Mouse (Mus musculus): ENCODE data around the gene Bace1. TPM values are rescaled to one million over a fixed set of nuclear protein-coding genes. Genes with fewer than 3 reads are reported as not detected.
A peak's percentile ranks its signal among the peaks of the same experiment; 100 is the strongest.

Gene Bace1
- polyA plus RNA-seq, 1 experiment from 2014 or later, result 31.1 TPM

- H3K9ac ChIP-seq (ENCODE audit: low read depth, low read length), result no peak overlapping the region
- no peaks in the 10 kb centered on the region for H3K27me3 ChIP-seq (ENCODE audit: control insufficient read depth, insufficient read depth, low read length)
These were observed 12.3 kb downstream of the Bace1 start for GRCm38 (mm10) chr9:45850528-45851155.

GRCm38 (mm10) chr9:45851330-45851729, 12.9 kb downstream of the Bace1 start:
- Histone ChIP-seq H3K36me3 (ENCODE audit: control insufficient read depth, insufficient read depth, low read length) (no peaks in the 10 kb centered on the region), H3K4me3 (ENCODE audit: low read depth, low read length) (no peak overlapping the region), H3K9ac (ENCODE audit: low read depth, low read length) (no peak overlapping the region), H3K4me2 (replicated peaks; ENCODE audit: low read depth, low read length) (no peak overlapping the region), H3K27ac (ENCODE audit: low read depth, low read length) (no peak overlapping the region), H3K9me3 (ENCODE audit: control insufficient read depth, low read length) (no peaks in the 10 kb centered on the region), H3K27me3 (ENCODE audit: control insufficient read depth, insufficient read depth, low read length) (no peaks in the 10 kb centered on the region), H3K4me1 (replicated peaks; ENCODE audit: control insufficient read depth, insufficient read depth, low read length) (no peaks in the 10 kb centered on the region)
- ATAC-seq (ENCODE audit: low FRiP score) (no peak), DNase-seq (ENCODE audit: low spot score) (no peak)
- 68% methylated on average over 5 of the region's 5 CpGs for WGBS

More at GRCm38 (mm10) chr9:45850528-45851155, 12.3 kb downstream of the Bace1 start:
- ATAC-seq (ENCODE audit: low FRiP score) (no peak), DNase-seq (ENCODE audit: low spot score) (no peak)
- no peaks in the 10 kb centered on the region for H3K9me3 ChIP-seq (ENCODE audit: control insufficient read depth, low read length)
- no peak overlapping the region for H3K4me3 ChIP-seq (ENCODE audit: low read depth, low read length)
- WGBS, result 79% methylated on average over 8 of the region's 8 CpGs
- H3K4me2 ChIP-seq (replicated peaks; ENCODE audit: low read depth, low read length), result no peak overlapping the region
- H3K4me1 ChIP-seq (replicated peaks; ENCODE audit: control insufficient read depth, insufficient read depth, low read length), result no peaks in the 10 kb centered on the region
- H3K27ac ChIP-seq (ENCODE audit: low read depth, low read length), result no peak overlapping the region
- no peaks in the 10 kb centered on the region for H3K36me3 ChIP-seq (ENCODE audit: control insufficient read depth, insufficient read depth, low read length)

GRCm38 (mm10) chr9:45851776-45852175, 13.4 kb downstream of the Bace1 start:
- Histone ChIP-seq H3K36me3 (ENCODE audit: control insufficient read depth, insufficient read depth, low read length) (no peaks in the 10 kb centered on the region), H3K9me3 (ENCODE audit: control insufficient read depth, low read length) (no peaks in the 10 kb centered on the region), H3K9ac (ENCODE audit: low read depth, low read length) (no peak overlapping the region), H3K4me2 (replicated peaks; ENCODE audit: low read depth, low read length) (no peak overlapping the region), H3K27me3 (ENCODE audit: control insufficient read depth, insufficient read depth, low read length) (no peaks in the 10 kb centered on the region), H3K27ac (ENCODE audit: low read depth, low read length) (no peak overlapping the region), H3K4me3 (ENCODE audit: low read depth, low read length) (no peak overlapping the region), H3K4me1 (replicated peaks; ENCODE audit: control insufficient read depth, insufficient read depth, low read length) (no peaks in the 10 kb centered on the region)
- DNase-seq (ENCODE audit: low spot score) (no peak), ATAC-seq (ENCODE audit: low FRiP score) (no peak)
- WGBS, result 97% methylated on average over 2 of the region's 2 CpGs

GRCm38 (mm10) chr9:45853695-45854094, 15.3 kb downstream of the Bace1 start:
- DNase-seq (ENCODE audit: low spot score) (no peak), ATAC-seq (ENCODE audit: low FRiP score) (no peak)
- Histone ChIP-seq H3K9me3 (ENCODE audit: control insufficient read depth, low read length) (no peaks in the 10 kb centered on the region), H3K4me1 (replicated peaks; ENCODE audit: control insufficient read depth, insufficient read depth, low read length) (no peaks in the 10 kb centered on the region), H3K27me3 (ENCODE audit: control insufficient read depth, insufficient read depth, low read length) (no peaks in the 10 kb centered on the region), H3K4me2 (replicated peaks; ENCODE audit: low read depth, low read length) (no peak overlapping the region), H3K36me3 (ENCODE audit: control insufficient read depth, insufficient read depth, low read length) (no peaks in the 10 kb centered on the region), H3K27ac (ENCODE audit: low read depth, low read length) (no peak overlapping the region), H3K4me3 (ENCODE audit: low read depth, low read length) (no peak overlapping the region), H3K9ac (ENCODE audit: low read depth, low read length) (no peak overlapping the region)
- WGBS, result 97% methylated on average over 2 of the region's 2 CpGs

- H3K27me3 ChIP-seq (ENCODE audit: control insufficient read depth, insufficient read depth, low read length), result no peaks in the 10 kb centered on the region
- no peaks in the 10 kb centered on the region for H3K4me1 ChIP-seq (replicated peaks; ENCODE audit: control insufficient read depth, insufficient read depth, low read length)
- H3K9me3 ChIP-seq (ENCODE audit: control insufficient read depth, low read length), result no peaks in the 10 kb centered on the region
- no peak for DNase-seq (ENCODE audit: low spot score)
- 79% methylated on average over 1 of the region's 1 CpGs for WGBS
- H3K4me3 ChIP-seq (ENCODE audit: low read depth, low read length), result no peak overlapping the region
- no peak overlapping the region for H3K27ac ChIP-seq (ENCODE audit: low read depth, low read length)
- H3K36me3 ChIP-seq (ENCODE audit: control insufficient read depth, insufficient read depth, low read length), result peaks cover 2% of the 10 kb centered on the region; the same call in 1 of the 2 replicates
- H3K9ac ChIP-seq (ENCODE audit: low read depth, low read length), result no peak overlapping the region
- no peak overlapping the region for H3K4me2 ChIP-seq (replicated peaks; ENCODE audit: low read depth, low read length)
- ATAC-seq (ENCODE audit: low FRiP score), result no peak
These were observed 15.8 kb downstream of the Bace1 start for GRCm38 (mm10) chr9:45854136-45854535.

GRCm38 (mm10) chr9:45859364-45859763, 21.0 kb downstream of the Bace1 start:
- H3K9me3 ChIP-seq (ENCODE audit: control insufficient read depth, low read length), result no peaks in the 10 kb centered on the region
- peaks cover 15% of the 10 kb centered on the region; the same call in 1 of the 2 replicates for H3K36me3 ChIP-seq (ENCODE audit: control insufficient read depth, insufficient read depth, low read length)
- H3K27ac ChIP-seq (ENCODE audit: low read depth, low read length), result no peak overlapping the region
- WGBS, result 93% methylated on average over 10 of the region's 10 CpGs
- ATAC-seq (ENCODE audit: low FRiP score) (no peak), DNase-seq (ENCODE audit: low spot score) (no peak)
- no peaks in the 10 kb centered on the region for H3K4me1 ChIP-seq (replicated peaks; ENCODE audit: control insufficient read depth, insufficient read depth, low read length)
- no peak overlapping the region for H3K4me2 ChIP-seq (replicated peaks; ENCODE audit: low read depth, low read length)
- H3K27me3 ChIP-seq (ENCODE audit: control insufficient read depth, insufficient read depth, low read length), result no peaks in the 10 kb centered on the region
- H3K4me3 ChIP-seq (ENCODE audit: low read depth, low read length), result no peak overlapping the region
- H3K9ac ChIP-seq (ENCODE audit: low read depth, low read length), result no peak overlapping the region

- 88% methylated on average over 7 of the region's 7 CpGs for WGBS
- H3K27ac ChIP-seq (ENCODE audit: low read depth, low read length), result 0 out of 2 replicates have a peak overlapping the region, but pooled peaks have one; percentile 24
- no peak overlapping the region for H3K4me3 ChIP-seq (ENCODE audit: low read depth, low read length)
- no peak for ATAC-seq (ENCODE audit: low FRiP score)
- H3K36me3 ChIP-seq (ENCODE audit: control insufficient read depth, insufficient read depth, low read length), result peaks cover 15% of the 10 kb centered on the region; the same call in 1 of the 2 replicates
- H3K27me3 ChIP-seq (ENCODE audit: control insufficient read depth, insufficient read depth, low read length), result no peaks in the 10 kb centered on the region
- H3K4me2 ChIP-seq (replicated peaks; ENCODE audit: low read depth, low read length), result no peak overlapping the region
- no peak for DNase-seq (ENCODE audit: low spot score)
- no peak overlapping the region for H3K9ac ChIP-seq (ENCODE audit: low read depth, low read length)
- no peaks in the 10 kb centered on the region for H3K9me3 ChIP-seq (ENCODE audit: control insufficient read depth, low read length)
- no peaks in the 10 kb centered on the region for H3K4me1 ChIP-seq (replicated peaks; ENCODE audit: control insufficient read depth, insufficient read depth, low read length)
These were observed 23.4 kb downstream of the Bace1 start for GRCm38 (mm10) chr9:45861813-45862212.

GRCm38 (mm10) chr9:45869181-45869580, 30.8 kb downstream of the Bace1 start:
- 100% methylated on average over 3 of the region's 3 CpGs for WGBS

GRCm38 (mm10) chr9:45870265-45870664, 31.9 kb downstream of the Bace1 start:
- DNase-seq (ENCODE audit: low spot score), result no peak
- no peak for ATAC-seq (ENCODE audit: low FRiP score)
- H3K36me3 ChIP-seq (ENCODE audit: control insufficient read depth, insufficient read depth, low read length), result peaks cover 14% of the 10 kb centered on the region

More at GRCm38 (mm10) chr9:45869181-45869580, 30.8 kb downstream of the Bace1 start:
- H3K9ac ChIP-seq (ENCODE audit: low read depth, low read length), result no peak overlapping the region
- H3K9me3 ChIP-seq (ENCODE audit: control insufficient read depth, low read length), result no peaks in the 10 kb centered on the region
- H3K27ac ChIP-seq (ENCODE audit: low read depth, low read length), result no peak overlapping the region
- no peak overlapping the region for H3K4me2 ChIP-seq (replicated peaks; ENCODE audit: low read depth, low read length)
- H3K27me3 ChIP-seq (ENCODE audit: control insufficient read depth, insufficient read depth, low read length), result no peaks in the 10 kb centered on the region
- peaks cover 14% of the 10 kb centered on the region for H3K36me3 ChIP-seq (ENCODE audit: control insufficient read depth, insufficient read depth, low read length)
- DNase-seq (ENCODE audit: low spot score) (no peak), ATAC-seq (ENCODE audit: low FRiP score) (no peak)
- H3K4me1 ChIP-seq (replicated peaks; ENCODE audit: control insufficient read depth, insufficient read depth, low read length), result no peaks in the 10 kb centered on the region
- H3K4me3 ChIP-seq (ENCODE audit: low read depth, low read length), result no peak overlapping the region

More at GRCm38 (mm10) chr9:45870265-45870664, 31.9 kb downstream of the Bace1 start:
- Histone ChIP-seq H3K4me3 (ENCODE audit: low read depth, low read length) (no peak overlapping the region), H3K9me3 (ENCODE audit: control insufficient read depth, low read length) (no peaks in the 10 kb centered on the region), H3K4me2 (replicated peaks; ENCODE audit: low read depth, low read length) (no peak overlapping the region), H3K4me1 (replicated peaks; ENCODE audit: control insufficient read depth, insufficient read depth, low read length) (no peaks in the 10 kb centered on the region), H3K27me3 (ENCODE audit: control insufficient read depth, insufficient read depth, low read length) (no peaks in the 10 kb centered on the region), H3K9ac (ENCODE audit: low read depth, low read length) (no peak overlapping the region), H3K27ac (ENCODE audit: low read depth, low read length) (no peak overlapping the region)
- WGBS, result 85% methylated on average over 3 of the region's 3 CpGs

Data from hindbrain, embryonic 11.5 days (tissue).